Mouse (Mus musculus) layer of hippocampus, adult 2 months (tissue): Measurements from ENCODE around the gene Cd2bp2. TPM values are rescaled to one million over a fixed set of nuclear protein-coding genes. Genes with fewer than 3 reads are reported as not detected.

ENCODE experiments used
- DNase-seq, 2 experiments: peaks; one replicate each; pipeline ENCODE4 v3.0.0; 2022; ENCODE audit warnings: low spot score in 2 of 2
- H3K27ac ChIP-seq: fragments of 200-600 bp; 2 replicates; pipeline ENCODE4 v1.8.1; 2022
- H3K4me3 ChIP-seq: fragments of 200-600 bp; 2 replicates; pipeline ENCODE4 v1.8.1; 2022; ENCODE audit warnings: mild to moderate bottlenecking
- CTCF ChIP-seq: fragments of 200-600 bp; conservative IDR thresholded peaks from 2 replicates; pipeline ENCODE4 v1.8.1; 2022; ENCODE audit warnings: antibody characterized with exemption, mild to moderate bottlenecking, moderate library complexity
- long read RNA-seq, 2 experiments: library from polyadenylated mRNA; stranded (forward); transcript quantifications; one replicate each; pipeline ENCODE4 v2.0.0; 2021; ENCODE audit warnings: borderline mapping rate in 2 of 2
- total RNA-seq, 2 experiments: library from RNA; stranded (reverse); gene quantifications; 2 replicates each; pipeline ENCODE4 v1.2.3; 2021

Gene Cd2bp2
- 10 to 100 TPM; 88.4 to 97.0 TPM for total RNA-seq
- long read RNA-seq, experiment 1, transcript Cd2bp2-202 (7 exons, 3,284 nt): major isoform, 29 of 79 reads
- long read RNA-seq, experiment 1, partial matches to known transcripts: 20 of 79 reads
- long read RNA-seq, experiment 1, other reads (novel, unspliced or antisense): 29 of 79 reads
- long read RNA-seq, experiment 2, transcript Cd2bp2-202 (7 exons, 3,284 nt): major isoform, 35 of 114 reads
- long read RNA-seq, experiment 2, partial matches to known transcripts: 28 of 114 reads
- long read RNA-seq, experiment 2, other reads (novel, unspliced or antisense): 46 of 114 reads

GRCm38 (mm10) chr7:127195544-127196295, at the start of gene Cd2bp2:
Cd2bp2 (minus strand) TSS chr7:127196050.
- TF ChIP-seq CTCF: peak; percentile 49

DNA sequence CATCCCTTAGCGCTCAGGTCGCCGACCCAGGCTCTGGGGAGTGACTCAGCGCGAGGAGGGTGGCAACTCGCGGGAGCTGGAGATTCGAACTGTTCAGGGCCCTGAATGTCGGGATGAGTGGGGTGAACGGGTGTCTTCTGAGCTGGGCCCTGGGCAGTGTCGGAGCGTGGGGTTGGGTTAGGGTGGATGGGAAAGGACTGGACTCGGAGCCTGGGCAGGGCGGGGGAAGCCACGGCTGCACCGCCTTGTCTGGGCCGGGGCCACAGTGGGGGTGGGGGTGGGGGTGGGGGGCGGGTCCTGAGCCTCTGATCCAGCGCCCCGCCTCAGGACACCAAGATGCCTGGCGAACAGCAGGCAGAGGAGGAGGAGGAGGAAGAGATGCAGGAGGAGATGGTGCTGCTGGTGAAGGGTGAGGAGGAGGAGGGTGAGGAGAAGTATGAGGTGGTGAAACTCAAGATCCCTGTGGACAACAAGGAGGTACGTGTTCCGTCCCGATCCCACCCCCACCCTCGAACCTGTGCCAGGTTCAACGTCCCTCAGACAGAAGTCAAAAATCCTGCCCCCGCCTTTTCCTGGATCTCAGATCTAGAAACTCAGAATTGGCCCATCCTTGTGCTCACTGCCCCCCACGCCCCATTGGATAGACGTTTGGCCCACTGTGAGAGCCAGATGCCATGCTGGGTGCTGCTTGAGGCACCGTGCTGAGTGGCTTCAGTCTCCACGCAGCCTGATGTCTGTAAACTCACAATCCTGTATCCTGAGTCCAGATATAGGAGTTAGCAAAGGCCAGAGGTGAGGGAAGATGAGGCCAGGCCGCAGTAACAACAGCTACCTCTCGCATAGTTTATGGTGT, 49.0 kb upstream of the Cd2bp2 start:
- peak overlapping the region; percentile 84 for H3K4me3 ChIP-seq
- peak overlapping the region; percentile 96 for H3K27ac ChIP-seq
- no peak for TF ChIP-seq CTCF
- no peak for DNase-seq

More at GRCm38 (mm10) chr7:127195544-127196295, at the start of gene Cd2bp2:
- peak within 1 kb of the TSS; percentile 74 for H3K4me3 ChIP-seq
- DNase-seq: peak; percentile 97 to 98
- H3K27ac ChIP-seq: peak within 1 kb of the TSS; percentile 91

DNA sequence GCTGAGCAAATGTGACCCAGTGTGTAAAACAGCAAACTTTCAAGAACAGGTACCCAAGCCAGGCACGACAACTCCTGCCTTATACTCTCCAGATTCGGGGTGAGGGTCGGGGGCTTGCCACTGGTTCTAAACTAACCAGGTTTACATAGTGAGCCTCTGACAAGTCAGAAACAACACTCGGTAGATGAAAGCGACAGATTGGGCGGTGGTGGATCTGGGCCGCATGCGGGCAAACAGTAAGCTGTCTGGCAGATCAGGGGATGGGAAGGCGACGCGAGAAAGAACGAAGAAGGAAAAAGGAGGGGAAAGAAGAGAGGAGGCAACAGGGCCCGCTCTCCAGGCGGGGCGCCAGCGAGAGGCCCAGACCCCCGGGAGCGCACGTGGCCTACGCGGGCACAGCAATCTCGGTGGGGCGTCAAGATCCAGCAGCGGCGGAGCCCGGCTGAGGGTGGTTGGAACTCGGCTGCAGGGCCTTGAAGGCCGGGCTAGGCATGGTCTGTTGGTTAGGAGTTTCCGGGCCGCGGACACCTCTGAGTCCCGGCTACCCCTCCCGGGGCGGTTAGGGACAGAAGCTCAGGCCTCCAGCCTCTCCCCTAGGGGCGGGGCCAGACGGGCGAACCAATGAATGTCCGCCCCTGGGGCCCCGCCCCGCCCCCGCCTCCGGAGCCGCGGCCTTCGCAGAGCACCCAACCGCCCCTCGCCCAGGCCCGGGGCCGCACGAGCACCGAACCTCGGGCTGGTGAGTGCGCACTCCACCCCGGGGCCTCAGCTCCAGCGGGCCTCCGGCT, 48.2 kb upstream of the Cd2bp2 start, which contains the start of gene Zfp771:
TSS of gene Zfp771 (plus strand) at position 405 of the 788 bp plus-strand sequence.
- Histone ChIP-seq H3K27ac (peak within 1 kb of the TSS; percentile 96), H3K4me3 (peak within 1 kb of the TSS; percentile 84)
- peak; percentile 92 to 94 for DNase-seq
- TF ChIP-seq CTCF: peak; percentile 57

GRCm38 (mm10) chr7:127243361-127243867, 47.6 kb upstream of the Cd2bp2 start:
- Histone ChIP-seq H3K27ac (peak overlapping the region; percentile 96), H3K4me3 (peak overlapping the region; percentile 84)
- TF ChIP-seq CTCF: peak; percentile 27; the same call in 1 of the 2 replicates
- no peak for DNase-seq

DNA sequence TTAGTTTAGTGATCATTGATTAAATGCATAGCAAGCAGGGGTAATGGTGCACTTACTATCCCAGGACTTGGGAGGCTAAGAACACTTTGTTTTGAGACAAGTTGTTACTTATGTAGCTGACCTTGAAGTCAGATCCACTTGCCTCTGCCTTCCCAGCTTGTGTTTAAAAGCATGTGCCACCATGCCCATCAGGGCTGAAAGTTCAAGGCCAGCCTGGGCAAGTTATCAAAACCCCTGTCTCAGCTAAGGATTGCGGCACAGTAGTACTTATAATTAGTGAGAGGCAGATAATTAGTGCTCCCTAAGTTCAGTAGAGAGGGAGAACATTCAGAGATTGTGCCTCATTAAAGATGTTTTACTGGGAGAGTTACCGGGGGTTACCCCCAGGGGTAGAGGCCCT, 38.9 kb upstream of the Cd2bp2 start:
- DNase-seq: no peak
- Histone ChIP-seq H3K27ac (no peak overlapping the region), H3K4me3 (no peak overlapping the region)
- TF ChIP-seq CTCF: no peak

DNA sequence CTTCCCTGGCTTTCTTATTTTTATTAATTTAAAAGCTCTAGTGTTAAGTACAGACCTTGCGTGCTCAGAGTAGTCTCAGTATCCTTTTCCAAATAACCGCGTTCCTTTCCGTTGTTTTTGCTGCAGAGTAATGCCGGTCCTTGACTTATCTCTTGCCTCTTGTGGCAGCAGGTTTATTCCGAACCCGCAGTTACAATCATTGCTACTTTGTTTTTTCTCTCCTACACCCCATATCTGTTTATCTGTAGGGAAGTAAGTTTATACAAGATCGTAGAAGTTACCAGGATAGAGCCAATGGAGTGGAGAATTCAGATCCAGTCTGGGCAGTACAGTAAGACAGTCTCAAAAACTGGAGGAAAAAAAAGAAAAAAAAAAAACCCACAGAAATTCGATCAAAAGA, 37.9 kb upstream of the Cd2bp2 start:
- Histone ChIP-seq H3K4me3 (peak overlapping the region; percentile 88), H3K27ac (peak overlapping the region; percentile 95)
- no peak for TF ChIP-seq CTCF
- DNase-seq: no peak

- TF ChIP-seq CTCF: no peak
- DNase-seq: no peak
- H3K4me3 ChIP-seq: peak overlapping the region; percentile 88
- H3K27ac ChIP-seq: peak overlapping the region; percentile 95
Observed at GRCm38 (mm10) chr7:127233368-127233749, 37.5 kb upstream of the Cd2bp2 start.

DNA sequence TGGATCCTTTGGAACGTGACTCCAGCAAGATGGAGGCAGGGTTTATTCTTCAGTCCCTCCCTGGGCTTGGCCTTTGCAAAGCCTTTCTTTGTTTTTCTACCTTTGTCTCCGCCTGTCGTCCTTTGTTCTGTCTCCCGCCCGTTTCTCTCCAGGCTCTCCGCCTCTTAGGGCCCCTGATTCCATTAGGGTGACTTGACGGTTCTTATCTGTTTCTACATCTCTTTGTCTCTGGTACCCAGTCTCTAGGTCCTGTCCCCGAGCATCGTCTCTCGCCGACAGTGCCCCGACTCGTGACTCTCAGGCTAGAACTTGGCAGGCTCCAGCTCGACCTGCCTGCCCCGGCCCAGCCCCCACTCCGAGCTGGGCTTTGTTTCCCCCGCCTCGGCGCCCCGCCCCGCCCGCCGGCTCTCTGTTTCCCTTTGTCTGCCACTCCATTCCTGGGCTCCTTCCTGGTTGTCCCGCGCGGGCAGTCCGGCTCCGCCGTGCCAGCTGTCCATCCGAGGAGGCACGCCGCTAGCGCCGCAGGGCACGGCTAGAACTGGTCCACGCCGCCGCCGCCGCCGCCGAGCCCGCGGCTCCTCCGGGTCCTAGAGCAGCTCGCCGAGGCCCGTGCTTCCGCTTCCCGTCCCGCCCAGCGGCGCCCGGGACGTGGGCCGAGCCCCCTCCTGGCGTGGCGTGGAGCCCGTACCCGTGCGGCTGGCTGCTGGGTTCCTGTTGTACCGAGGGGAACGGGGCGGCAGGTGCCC, 36.9 kb upstream of the Cd2bp2 start, which contains the start of the genes Zfp553 and Sept1:
TSS of gene Zfp553 (plus strand) at position 440 of the 746 bp plus-strand sequence.
TSS of gene Sept1 (minus strand) at position 509 of the 746 bp plus-strand sequence.
- DNase-seq: peak; percentile 80 to 82
- H3K4me3 ChIP-seq: peak within 1 kb of the TSS; percentile 88
- TF ChIP-seq CTCF: no peak
- H3K27ac ChIP-seq: peak within 1 kb of the TSS; percentile 95

DNA sequence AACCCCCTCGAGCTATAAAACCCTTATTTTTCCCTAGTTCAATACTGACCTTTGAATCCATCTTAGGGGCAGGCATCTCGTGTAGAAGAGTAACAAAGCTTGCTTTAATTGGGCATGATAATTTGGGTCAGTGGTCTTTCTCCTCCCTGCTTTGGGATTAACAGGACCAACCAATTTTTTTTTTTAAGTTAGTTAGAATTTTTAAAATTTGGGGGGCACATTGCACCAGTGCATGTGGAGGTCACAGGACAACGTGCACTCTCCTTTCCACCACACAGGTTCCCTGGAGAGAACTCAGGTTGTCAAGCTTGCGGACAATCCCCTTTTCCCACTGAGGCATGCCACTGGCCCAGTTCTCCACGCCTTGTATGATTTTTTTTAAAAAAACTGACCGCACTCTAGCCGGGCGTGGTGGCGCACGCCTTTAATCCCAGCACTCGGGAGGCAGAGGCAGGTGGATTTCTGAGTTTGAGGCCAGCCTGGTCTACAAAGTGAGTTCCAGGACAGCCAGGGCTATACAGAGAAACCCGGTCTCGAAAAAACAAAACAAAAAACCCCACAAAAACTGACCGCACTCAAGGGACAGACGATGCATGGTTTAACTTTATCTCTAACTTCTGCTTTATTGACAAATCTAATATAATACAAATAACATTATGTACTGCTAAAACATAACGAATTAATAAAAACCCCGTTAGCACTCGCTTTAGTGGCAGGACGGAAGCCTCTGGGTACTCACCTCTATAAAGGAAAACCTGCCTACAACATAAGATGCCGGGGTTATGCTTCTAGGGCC, 36.2 kb upstream of the Cd2bp2 start:
- Histone ChIP-seq H3K4me3 (peak overlapping the region; percentile 88), H3K27ac (peak overlapping the region; percentile 95)
- no peak for TF ChIP-seq CTCF
- DNase-seq: no peak

DNA sequence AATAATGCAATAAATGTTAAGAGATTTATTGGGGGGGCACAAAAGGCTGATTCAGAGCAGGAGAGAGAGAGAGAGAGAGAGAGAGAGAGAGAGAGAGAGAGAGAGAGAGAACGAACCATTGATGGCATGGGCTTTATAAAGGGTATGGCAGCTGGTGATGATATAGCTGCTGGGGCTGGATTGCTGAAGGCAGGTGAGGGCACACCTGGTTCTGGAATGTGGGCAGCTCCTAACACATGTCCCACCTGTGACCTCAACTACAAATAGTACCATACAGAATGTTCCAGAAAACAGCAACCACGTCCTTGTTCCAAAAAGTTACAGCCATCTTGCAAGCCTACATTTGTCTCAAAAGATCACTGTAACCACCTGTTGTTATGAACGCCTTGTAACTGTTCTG, 35.5 kb upstream of the Cd2bp2 start:
- peak overlapping the region; percentile 95; the same call in 1 of the 2 replicates for H3K27ac ChIP-seq
- DNase-seq: no peak
- no peak for TF ChIP-seq CTCF
- peak overlapping the region; percentile 88 for H3K4me3 ChIP-seq
